In genomic region chr2:77265301-77265700, GRCm38 (mm10) we compare ENCODE assay signal across 21 mouse cellular contexts.
"Had no signal": no experiment of that assay in that cellular context is flagged by ENCODE, and none has a peak within 500 bp of the region (broad histone marks: within the 10 kb centered on the region; RNA-seq: fewer than 3 reads in every experiment).

No protein-coding gene starts in this region.

- H3K27me3 ChIP-seq: limb, embryonic 13.5 days; liver, embryonic 12.5 days; liver, embryonic 15.5 days; megakaryocyte, embryonic 14.5 days; midbrain, embryonic 15.5 days; neural tube, embryonic 12.5 days; neural tube, embryonic 15.5 days; stomach, embryonic 15.5 days had no signal

- H3K36me3 ChIP-seq: limb, embryonic 13.5 days; liver, embryonic 12.5 days; liver, embryonic 15.5 days; midbrain, embryonic 10.5 days; midbrain, embryonic 15.5 days; neural tube, embryonic 12.5 days; neural tube, embryonic 15.5 days; stomach, embryonic 15.5 days had no signal

- ATAC-seq: intestine, postnatal 0 days; liver, embryonic 12.5 days; midbrain, embryonic 15.5 days had no signal

- H3K9me3 ChIP-seq: limb, embryonic 10.5 days; limb, embryonic 13.5 days; liver, embryonic 12.5 days; liver, embryonic 15.5 days; megakaryocyte, embryonic 14.5 days; midbrain, embryonic 10.5 days; midbrain, embryonic 15.5 days; neural tube, embryonic 12.5 days; neural tube, embryonic 15.5 days; stomach, embryonic 15.5 days had no signal

- H3K27ac ChIP-seq: limb, embryonic 10.5 days; limb, embryonic 13.5 days; liver, embryonic 12.5 days; liver, embryonic 15.5 days; macrophage; midbrain, embryonic 10.5 days; midbrain, embryonic 15.5 days; neural tube, embryonic 12.5 days; stomach, embryonic 15.5 days had no signal

- H3K4me1 ChIP-seq: liver, embryonic 12.5 days; liver, embryonic 15.5 days; megakaryocyte, embryonic 14.5 days had no signal

- H3K4me2 ChIP-seq: limb, embryonic 13.5 days; liver, embryonic 12.5 days; liver, embryonic 15.5 days; midbrain, embryonic 15.5 days; neural tube, embryonic 12.5 days; neural tube, embryonic 15.5 days; stomach, embryonic 15.5 days had no signal

- DNase-seq: kidney, postnatal 4 days; liver; lung, adult 18-20 months; right cerebral cortex, adult 18-20 months; right cerebral cortex, postnatal 14 days; right cerebral cortex, postnatal 4 days; spleen, adult 18-20 months; thymus, postnatal 14 days; thymus, postnatal 4 days had no signal

- H3K9ac ChIP-seq: limb, embryonic 13.5 days; liver, embryonic 12.5 days; liver, embryonic 15.5 days; midbrain, embryonic 15.5 days; neural tube, embryonic 12.5 days; neural tube, embryonic 15.5 days; stomach, embryonic 15.5 days had no signal

- H3K4me3 ChIP-seq: limb, embryonic 10.5 days; limb, embryonic 13.5 days; liver, embryonic 12.5 days; liver, embryonic 15.5 days; megakaryocyte, embryonic 14.5 days; midbrain, embryonic 10.5 days; midbrain, embryonic 15.5 days; neural tube, embryonic 12.5 days; neural tube, embryonic 15.5 days; stomach, embryonic 15.5 days had no signal
